Mouse (Mus musculus) intestine, embryonic 14.5 days (tissue): ENCODE results near the gene Rab7b. TPM values are rescaled to one million over a fixed set of nuclear protein-coding genes. Genes with fewer than 3 reads are reported as not detected.

Experiments
- ATAC-seq: fragments of 200-750 bp; cut with Nextera tagmentation; replicated peaks from 2 replicates; pipeline ENCODE4 v1.8.0; 2017; ENCODE audit warnings: low read depth, moderate number of reproducible peaks, moderate TSS enrichment, moderate library complexity; ENCODE audit not compliant: low FRiP score, low TSS enrichment
- DNase-seq: peaks from one replicate; pipeline ENCODE4 v3.0.0-alpha.2; 2018; ENCODE audit warnings: low spot score
- H3K27ac ChIP-seq: fragments of 300-500 bp; sonication (generic); 2 replicates; pipeline ENCODE4 v1.5.1; 2014; ENCODE audit warnings: low read depth, mild to moderate bottlenecking, control low read depth
- H3K27me3 ChIP-seq: fragments of 300-500 bp; sonication (generic); replicated peaks from 2 replicates; pipeline ENCODE4 v1.6.1; 2014; ENCODE audit warnings: low read length, control low read depth; ENCODE audit not compliant: control insufficient read depth, insufficient read depth
- H3K36me3 ChIP-seq: fragments of 300-500 bp; sonication (generic); 2 replicates; pipeline ENCODE4 v1.6.1; 2014; ENCODE audit warnings: low read length, control low read depth; ENCODE audit not compliant: control insufficient read depth, insufficient read depth
- H3K4me1 ChIP-seq: fragments of 300-500 bp; sonication (generic); replicated peaks from 2 replicates; pipeline ENCODE4 v1.6.1; 2014; ENCODE audit warnings: low read length, control low read depth, mixed read lengths; ENCODE audit not compliant: control insufficient read depth, insufficient read depth
- H3K4me2 ChIP-seq: fragments of 300-500 bp; sonication (generic); 2 replicates; pipeline ENCODE4 v1.6.1; 2014; ENCODE audit warnings: low read length
- H3K4me3 ChIP-seq: fragments of 300-500 bp; sonication (generic); 2 replicates; pipeline ENCODE4 v1.5.1; 2014; ENCODE audit warnings: low read depth, low read length, control low read depth, mixed read lengths
- H3K9ac ChIP-seq: fragments of 300-500 bp; sonication (generic); 2 replicates; pipeline ENCODE4 v1.6.1; 2014; ENCODE audit warnings: mild to moderate bottlenecking, low read length
- H3K9me3 ChIP-seq: fragments of 300-500 bp; sonication (generic); 2 replicates; pipeline ENCODE4 v1.6.1; 2016; ENCODE audit warnings: low read length, control low read depth; ENCODE audit not compliant: control insufficient read depth
- WGBS: fragments of 180-500 bp; shearing (Covaris S2); extraction: QIAGEN DNeasy Blood & Tissue Kit; methylation state at CpG from one replicate; pipeline ENCODE4 v1.1.7; 2014; 5-methylcytosine and 5-hydroxymethylcytosine counted together
- polyA plus RNA-seq: library from polyadenylated mRNA; unstranded; fragments of >200 nt; fragmentation: Nextera tagmentation; extraction: Ambion mirVana; gene quantifications from 2 replicates; pipeline ENCODE4 v1.2.1, GENCODE M21; 2014

Rab7b gene
- polyA plus RNA-seq, 1 experiment from 2014 or later, result 4.3 TPM

DNA sequence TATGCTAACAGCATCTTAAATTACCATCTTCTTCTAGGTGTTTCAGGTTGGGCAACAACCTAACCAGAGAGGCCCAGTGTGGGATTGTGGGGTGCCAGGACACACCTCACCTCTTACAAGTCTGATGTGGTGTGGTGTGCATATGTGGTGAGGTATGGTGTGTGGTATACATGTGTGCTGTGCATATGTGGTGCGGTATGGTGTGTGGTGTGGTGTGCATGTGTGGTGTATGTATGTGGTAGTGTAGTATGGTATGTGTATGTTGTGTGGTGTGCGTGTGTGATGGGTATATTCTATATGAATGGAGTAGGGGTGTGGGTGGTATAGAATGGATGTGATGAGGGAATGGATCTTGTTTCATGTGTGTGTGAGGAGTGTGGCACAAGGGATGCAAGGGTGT, 756 bp upstream of the Rab7b start:
- H3K4me1 ChIP-seq, result peaks cover 5% of the 10 kb centered on the region; the same call in 1 of the 2 replicates
- ATAC-seq, result no peak
- no peaks in the 10 kb centered on the region for H3K27me3 ChIP-seq
- H3K4me2 ChIP-seq, result no peak overlapping the region
- H3K4me3 ChIP-seq, result no peak overlapping the region
- no peaks in the 10 kb centered on the region for H3K36me3 ChIP-seq
- DNase-seq, result no peak
- H3K9ac ChIP-seq, result no peak overlapping the region
- no peak overlapping the region for H3K27ac ChIP-seq
- H3K9me3 ChIP-seq, result no peaks in the 10 kb centered on the region
- 98% methylated on average over 2 of the region's 2 CpGs for WGBS

DNA sequence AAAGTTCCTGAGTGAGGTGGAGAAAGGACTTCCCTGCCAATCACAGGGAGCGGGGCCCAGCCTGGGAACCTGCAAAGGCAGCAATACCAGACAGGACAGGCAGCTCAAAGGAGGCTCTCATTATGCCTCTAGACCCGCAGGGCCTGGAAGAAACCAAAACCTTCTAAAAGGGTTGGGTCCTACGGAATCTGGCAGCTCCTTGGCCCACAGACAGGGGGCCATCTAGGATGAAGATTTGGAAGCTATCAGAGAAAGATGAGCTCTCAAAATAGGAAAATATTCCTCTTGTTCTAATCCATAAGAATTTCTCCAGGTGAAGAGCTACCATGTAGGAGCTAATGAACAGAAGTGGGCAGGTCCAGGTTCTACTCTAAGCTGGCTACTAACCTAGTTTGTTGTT, 521 bp downstream of the Rab7b start:
- no peak for DNase-seq
- Histone ChIP-seq H3K9me3 (no peaks in the 10 kb centered on the region), H3K36me3 (no peaks in the 10 kb centered on the region), H3K27ac (no peak overlapping the region), H3K9ac (no peak overlapping the region), H3K27me3 (no peaks in the 10 kb centered on the region), H3K4me2 (no peak overlapping the region), H3K4me3 (no peak overlapping the region), H3K4me1 (peaks cover 5% of the 10 kb centered on the region; the same call in 1 of the 2 replicates)
- 74% methylated on average over 3 of the region's 3 CpGs for WGBS
- ATAC-seq, result no peak

DNA sequence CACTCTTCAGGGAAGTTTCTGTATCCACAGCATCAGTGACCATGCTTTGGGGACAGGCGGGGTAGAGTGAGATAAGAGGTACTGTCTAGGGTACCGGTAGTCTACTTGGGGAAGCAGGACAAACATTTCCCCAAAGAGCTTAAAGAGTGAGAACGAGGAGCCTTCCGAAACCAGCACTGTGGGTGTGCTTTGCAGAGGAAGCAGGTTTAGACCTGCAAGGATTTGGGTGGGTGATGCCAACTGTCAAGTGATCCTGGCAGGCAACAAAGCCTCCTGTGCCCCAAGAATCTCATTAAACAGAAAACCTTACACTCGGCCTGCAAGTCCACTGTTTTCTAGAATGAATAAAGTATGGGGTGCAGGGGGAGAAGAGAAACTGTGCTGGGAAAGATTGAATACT, 1.4 kb downstream of the Rab7b start:
- DNase-seq (no peak), ATAC-seq (no peak)
- no peaks in the 10 kb centered on the region for H3K27me3 ChIP-seq
- no peak overlapping the region for H3K9ac ChIP-seq
- WGBS, result 84% methylated on average over 5 of the region's 5 CpGs
- no peaks in the 10 kb centered on the region for H3K9me3 ChIP-seq
- no peak overlapping the region for H3K4me2 ChIP-seq
- H3K36me3 ChIP-seq, result no peaks in the 10 kb centered on the region
- peaks cover 5% of the 10 kb centered on the region; the same call in 1 of the 2 replicates for H3K4me1 ChIP-seq
- no peak overlapping the region for H3K4me3 ChIP-seq
- 0 out of 2 replicates have a peak overlapping the region, but pooled peaks have one; percentile 22 for H3K27ac ChIP-seq

DNA sequence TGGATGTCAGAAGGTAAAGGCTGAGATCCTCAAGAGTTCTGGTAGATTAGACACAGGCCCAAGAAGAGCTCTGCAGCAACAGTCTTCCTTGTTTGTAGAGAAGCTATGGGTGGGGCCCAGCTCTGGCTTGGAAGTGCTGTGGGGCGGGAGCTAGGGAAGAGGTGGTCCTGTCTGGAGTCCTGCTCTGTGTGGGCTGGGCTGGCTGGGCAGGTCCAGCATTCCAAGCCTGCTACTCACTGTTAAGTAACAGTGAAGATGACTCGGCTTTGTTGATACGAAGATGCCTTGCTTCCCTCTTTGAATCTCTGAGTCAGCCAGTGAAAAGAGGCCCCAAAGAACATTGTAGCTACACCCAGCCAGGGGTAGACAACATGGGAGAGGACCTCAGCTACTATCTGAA, 1.9 kb downstream of the Rab7b start:
- Histone ChIP-seq H3K36me3 (no peaks in the 10 kb centered on the region), H3K4me3 (no peak overlapping the region), H3K9ac (no peak overlapping the region), H3K9me3 (no peaks in the 10 kb centered on the region), H3K27ac (no peak overlapping the region), H3K4me2 (no peak overlapping the region), H3K4me1 (peaks cover 5% of the 10 kb centered on the region; the same call in 1 of the 2 replicates), H3K27me3 (no peaks in the 10 kb centered on the region)
- DNase-seq, result no peak
- 19% methylated on average over 3 of the region's 3 CpGs for WGBS
- ATAC-seq, result peak; percentile 82

DNA sequence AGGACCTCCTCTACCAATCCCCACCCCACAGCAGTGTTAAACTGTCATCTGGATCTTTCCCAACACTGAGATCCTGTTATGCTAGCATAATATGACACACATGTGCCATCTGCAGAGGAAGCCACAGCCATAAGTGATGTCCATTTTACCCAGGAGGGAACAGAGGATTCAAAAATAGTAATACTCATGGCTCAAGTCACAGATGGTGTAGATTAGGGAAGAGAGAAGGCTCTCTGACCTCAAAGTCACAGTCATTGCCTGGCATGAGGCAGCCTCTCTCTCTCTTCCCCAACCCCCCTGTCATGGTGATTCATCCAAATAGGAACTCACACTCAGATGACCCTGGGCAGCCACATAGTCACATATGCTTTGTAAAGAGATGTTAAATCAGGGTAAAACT, 2.9 kb downstream of the Rab7b start:
- H3K27me3 ChIP-seq, result no peaks in the 10 kb centered on the region
- DNase-seq, result no peak
- no peak overlapping the region for H3K9ac ChIP-seq
- no peak overlapping the region for H3K4me3 ChIP-seq
- H3K27ac ChIP-seq, result no peak overlapping the region
- H3K9me3 ChIP-seq, result no peaks in the 10 kb centered on the region
- no peak overlapping the region for H3K4me2 ChIP-seq
- ATAC-seq, result no peak
- H3K36me3 ChIP-seq, result no peaks in the 10 kb centered on the region
- H3K4me1 ChIP-seq, result peaks cover 5% of the 10 kb centered on the region; the same call in 1 of the 2 replicates

DNA sequence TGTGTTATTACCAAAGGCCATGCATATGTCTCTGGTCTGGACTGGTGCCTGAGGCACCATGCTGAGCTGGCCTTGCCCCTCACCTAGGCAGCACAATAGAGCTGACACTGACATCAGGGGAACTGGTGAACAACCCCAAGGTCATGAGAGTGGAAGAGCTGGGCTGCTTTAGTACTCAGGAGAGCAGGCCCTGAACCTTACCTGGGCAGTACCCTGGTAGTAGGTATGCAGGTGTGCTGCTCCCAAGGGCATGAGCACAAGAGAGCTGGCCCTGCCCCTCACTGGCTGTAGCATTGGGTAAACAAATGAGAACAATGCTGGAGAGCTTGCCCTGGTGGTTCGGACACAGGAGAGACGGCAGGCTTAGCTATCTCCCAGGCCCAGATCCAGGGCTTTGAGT, 6.8 kb downstream of the Rab7b start:
- ATAC-seq (no peak), DNase-seq (no peak)
- H3K27ac ChIP-seq, result no peak overlapping the region
- no peak overlapping the region for H3K9ac ChIP-seq
- no peak overlapping the region for H3K4me3 ChIP-seq
- no peaks in the 10 kb centered on the region for H3K36me3 ChIP-seq
- H3K27me3 ChIP-seq, result no peaks in the 10 kb centered on the region
- no peaks in the 10 kb centered on the region for H3K9me3 ChIP-seq
- peaks cover 5% of the 10 kb centered on the region; the same call in 1 of the 2 replicates for H3K4me1 ChIP-seq
- H3K4me2 ChIP-seq, result no peak overlapping the region
- 74% methylated on average over 2 of the region's 2 CpGs for WGBS

DNA sequence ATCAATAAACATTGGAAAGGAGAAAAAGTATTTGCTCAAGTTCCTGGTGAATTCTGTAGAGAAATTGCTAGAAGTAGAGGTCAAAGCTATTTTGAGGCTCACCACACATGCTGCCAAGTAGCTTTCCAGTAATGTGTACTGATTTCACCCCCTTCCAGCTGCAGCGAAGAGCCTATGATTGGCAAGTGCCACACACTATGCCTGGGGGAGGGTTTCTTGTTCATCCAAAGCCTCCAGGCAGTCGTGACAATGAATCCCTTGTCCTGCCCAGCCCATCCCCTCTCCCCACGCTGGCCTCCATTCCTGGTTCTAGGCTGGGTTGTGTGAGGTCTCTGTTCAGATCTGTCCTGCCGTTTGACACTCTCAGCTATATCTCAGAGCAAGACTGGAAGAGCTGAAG, 7.8 kb downstream of the Rab7b start:
- Histone ChIP-seq H3K4me1 (no peaks in the 10 kb centered on the region), H3K4me2 (no peak overlapping the region), H3K4me3 (no peak overlapping the region), H3K36me3 (no peaks in the 10 kb centered on the region), H3K9me3 (no peaks in the 10 kb centered on the region), H3K27me3 (no peaks in the 10 kb centered on the region), H3K9ac (no peak overlapping the region), H3K27ac (no peak overlapping the region)
- 65% methylated on average over 4 of the region's 4 CpGs for WGBS
- ATAC-seq (no peak), DNase-seq (no peak)

DNA sequence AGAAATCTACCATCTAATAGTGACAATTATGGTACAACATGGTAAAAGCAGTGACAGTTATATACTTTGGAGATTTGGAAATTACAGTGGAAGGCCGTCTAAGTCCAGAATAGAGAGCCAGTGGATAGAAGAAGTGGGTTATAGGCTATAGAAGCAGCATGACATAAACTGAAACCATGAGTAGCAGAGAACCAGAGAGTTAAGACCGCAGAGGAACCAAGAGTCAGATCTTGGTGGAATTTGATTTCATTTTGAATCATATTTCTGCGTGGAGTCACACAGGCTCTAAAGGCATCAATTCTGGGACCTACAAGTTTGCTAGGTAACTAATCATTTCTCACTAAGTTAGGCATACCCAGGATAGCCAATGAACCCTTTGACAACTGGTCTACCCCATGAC, 10.3 kb downstream of the Rab7b start:
- no peak for ATAC-seq
- Histone ChIP-seq H3K4me2 (no peak overlapping the region), H3K36me3 (no peaks in the 10 kb centered on the region), H3K4me1 (no peaks in the 10 kb centered on the region), H3K27me3 (no peaks in the 10 kb centered on the region), H3K4me3 (no peak overlapping the region), H3K27ac (no peak overlapping the region), H3K9ac (no peak overlapping the region), H3K9me3 (no peaks in the 10 kb centered on the region)
- WGBS, result 93% methylated on average over 3 of the region's 3 CpGs
- DNase-seq, result no peak

DNA sequence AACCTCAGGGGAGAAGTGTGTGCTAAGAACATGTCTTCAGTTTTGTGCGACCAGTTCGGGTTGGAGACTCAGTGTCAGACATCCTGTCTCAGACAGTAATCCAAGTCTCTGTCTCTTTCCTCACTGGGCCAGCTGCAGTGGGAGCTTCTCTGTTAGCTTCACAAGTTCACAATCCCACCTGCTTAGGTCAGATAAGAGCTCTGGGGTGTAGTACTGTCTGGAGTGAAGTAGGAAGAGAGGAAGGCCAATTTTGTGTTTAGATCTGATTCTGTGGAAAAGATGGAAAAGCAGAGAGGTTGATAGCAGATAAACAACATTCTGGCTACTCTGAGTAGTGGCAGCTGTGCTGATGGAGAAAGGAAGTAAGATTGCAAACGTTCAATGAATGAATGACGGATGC, 11.1 kb downstream of the Rab7b start:
- Histone ChIP-seq H3K36me3 (no peaks in the 10 kb centered on the region), H3K9ac (no peak overlapping the region), H3K27ac (no peak overlapping the region), H3K4me3 (no peak overlapping the region), H3K4me1 (no peaks in the 10 kb centered on the region), H3K9me3 (no peaks in the 10 kb centered on the region), H3K27me3 (no peaks in the 10 kb centered on the region), H3K4me2 (no peak overlapping the region)
- no peak for DNase-seq
- 69% methylated on average over 4 of the region's 4 CpGs for WGBS
- no peak for ATAC-seq
